Mouse (Mus musculus): ENCODE results near the gene AL607142.1. TPM values are rescaled to one million over a fixed set of nuclear protein-coding genes. Genes with fewer than 3 reads are reported as not detected.

Gene AL607142.1
- total and polyA plus RNA-seq, 2 experiments, result not detected

DNA sequence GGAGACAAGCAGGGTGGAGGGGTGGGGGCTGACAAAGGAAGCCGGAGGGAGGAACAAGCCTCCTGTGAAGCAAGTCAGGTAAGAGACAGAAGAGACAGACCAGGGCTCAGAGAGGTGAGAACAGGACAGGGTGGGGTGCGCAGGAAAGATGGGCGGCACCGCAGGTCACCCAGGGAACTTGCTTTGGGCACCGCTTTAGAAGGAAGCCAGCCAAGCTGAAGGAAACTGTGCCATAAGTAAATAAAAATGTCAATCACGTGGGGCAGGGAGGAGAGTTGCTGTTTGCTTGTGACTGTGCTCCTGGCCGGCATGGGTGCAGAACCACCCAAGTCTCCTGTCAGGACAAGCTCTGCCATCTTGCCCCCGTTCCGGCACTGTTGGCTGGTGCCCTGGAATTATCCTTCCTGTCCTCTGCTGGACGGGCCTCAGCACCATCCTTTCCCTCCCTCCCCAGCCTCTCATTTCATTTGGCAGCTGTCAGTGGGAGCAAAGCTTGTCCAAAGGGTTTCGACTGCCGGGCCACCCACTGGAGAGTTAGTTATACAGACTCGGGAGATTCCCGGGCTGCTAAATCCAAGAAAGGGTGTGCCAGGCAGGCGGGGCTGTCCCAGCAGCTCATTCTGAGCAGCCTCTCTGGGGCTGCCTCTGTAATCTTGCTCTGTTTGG is 7.2 kb downstream of the AL607142.1 start:
- Histone ChIP-seq H3K4me1 (ENCODE audit: control insufficient read depth, insufficient read depth, low read length) (peaks cover 40% of the 10 kb centered on the region), H3K36me3 (ENCODE audit: control insufficient read depth, insufficient read depth, low read length) (no peaks in the 10 kb centered on the region), H3K9ac (ENCODE audit: low read depth, low read length) (no peak overlapping the region), H3K27ac (replicated peaks; ENCODE audit: insufficient read depth, low read depth, low read length) (peak overlapping the region; percentile 36), H3K27me3 (ENCODE audit: control insufficient read depth, insufficient read depth, low read length) (no peaks in the 10 kb centered on the region), H3K4me3 (ENCODE audit: insufficient read depth, low read depth, low read length) (no peak overlapping the region), H3K79me2 (ENCODE audit: control insufficient read depth, insufficient read depth, low read length) (no peaks in the 10 kb centered on the region)
- 23% methylated on average over 15 of the region's 15 CpGs for WGBS
- DNase-seq (ENCODE audit: extremely low read depth, low read depth, low spot score), result peak; percentile 94
- TF ChIP-seq CTCF (IDR thresholded peaks at IDR 0.05; ENCODE audit: low read depth, low read length) (no peak), POLR2A (IDR thresholded peaks at IDR 0.05; ENCODE audit: extremely low read depth, insufficient read depth, low read length) (0 out of 2 replicates have a peak, but pooled peaks have one; percentile 11)

DNA sequence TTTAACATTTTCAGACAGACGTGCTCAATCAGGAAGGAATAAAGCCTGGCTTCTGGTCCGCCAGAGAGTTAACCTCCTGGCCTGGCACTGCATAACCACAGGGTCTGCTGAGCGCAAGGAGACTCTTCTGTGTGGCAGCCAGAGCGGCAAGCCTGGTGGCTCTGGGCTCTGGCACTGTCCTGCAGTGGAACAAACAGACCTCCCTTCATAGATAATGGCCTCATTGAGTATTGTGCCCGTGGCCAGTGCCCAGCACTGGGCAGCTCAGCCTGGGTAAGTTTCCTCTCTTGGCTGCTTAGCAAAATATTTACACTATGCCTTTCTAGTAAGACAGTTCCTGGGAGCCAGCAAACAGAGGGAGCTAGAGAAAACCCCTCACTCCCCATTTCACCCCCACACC is 9.3 kb downstream of the AL607142.1 start:
- Histone ChIP-seq H3K27ac (replicated peaks; ENCODE audit: insufficient read depth, low read depth, low read length) (no peak overlapping the region), H3K79me2 (ENCODE audit: control insufficient read depth, insufficient read depth, low read length) (no peaks in the 10 kb centered on the region), H3K27me3 (ENCODE audit: control insufficient read depth, insufficient read depth, low read length) (no peaks in the 10 kb centered on the region), H3K9ac (ENCODE audit: low read depth, low read length) (no peak overlapping the region), H3K36me3 (ENCODE audit: control insufficient read depth, insufficient read depth, low read length) (no peaks in the 10 kb centered on the region), H3K4me1 (ENCODE audit: control insufficient read depth, insufficient read depth, low read length) (peaks cover 33% of the 10 kb centered on the region), H3K4me3 (ENCODE audit: insufficient read depth, low read depth, low read length) (no peak overlapping the region)
- 40% methylated on average over 5 of the region's 5 CpGs for WGBS
- peak; percentile 70 for DNase-seq (ENCODE audit: extremely low read depth, low read depth, low spot score)
- TF ChIP-seq POLR2A (IDR thresholded peaks at IDR 0.05; ENCODE audit: extremely low read depth, insufficient read depth, low read length) (no peak), CTCF (IDR thresholded peaks at IDR 0.05; ENCODE audit: low read depth, low read length) (no peak)

DNA sequence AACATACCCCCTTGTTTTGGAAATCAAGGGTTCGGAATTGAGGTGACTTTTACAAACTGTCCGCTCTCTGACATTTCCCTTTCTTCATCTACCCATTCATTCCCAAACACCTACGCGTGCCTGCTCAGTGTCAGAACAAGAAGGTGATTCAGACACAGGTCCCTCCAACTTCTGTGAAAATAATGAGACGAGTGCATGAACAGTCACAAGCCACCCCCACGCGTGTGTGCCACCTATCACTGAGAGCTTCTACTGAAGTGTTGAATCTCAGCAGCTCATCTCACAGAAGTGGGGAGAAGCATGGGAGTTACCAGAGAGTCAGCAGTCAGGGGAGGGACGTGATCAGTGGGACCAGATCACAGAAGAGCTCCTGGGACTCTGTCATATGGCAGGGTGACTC is 12.5 kb downstream of the AL607142.1 start:
- no peak overlapping the region for H3K27ac ChIP-seq (replicated peaks; ENCODE audit: insufficient read depth, low read depth, low read length)
- no peaks in the 10 kb centered on the region for H3K27me3 ChIP-seq (ENCODE audit: control insufficient read depth, insufficient read depth, low read length)
- no peaks in the 10 kb centered on the region for H3K79me2 ChIP-seq (ENCODE audit: control insufficient read depth, insufficient read depth, low read length)
- WGBS, result 96% methylated on average over 8 of the region's 8 CpGs
- H3K4me3 ChIP-seq (ENCODE audit: insufficient read depth, low read depth, low read length), result no peak overlapping the region
- H3K9ac ChIP-seq (ENCODE audit: low read depth, low read length), result no peak overlapping the region
- TF ChIP-seq POLR2A (IDR thresholded peaks at IDR 0.05; ENCODE audit: extremely low read depth, insufficient read depth, low read length) (no peak), CTCF (IDR thresholded peaks at IDR 0.05; ENCODE audit: low read depth, low read length) (no peak)
- no peaks in the 10 kb centered on the region for H3K36me3 ChIP-seq (ENCODE audit: control insufficient read depth, insufficient read depth, low read length)
- no peak for DNase-seq (ENCODE audit: extremely low read depth, low read depth, low spot score)
- H3K4me1 ChIP-seq (ENCODE audit: control insufficient read depth, insufficient read depth, low read length), result peaks cover 13% of the 10 kb centered on the region

DNA sequence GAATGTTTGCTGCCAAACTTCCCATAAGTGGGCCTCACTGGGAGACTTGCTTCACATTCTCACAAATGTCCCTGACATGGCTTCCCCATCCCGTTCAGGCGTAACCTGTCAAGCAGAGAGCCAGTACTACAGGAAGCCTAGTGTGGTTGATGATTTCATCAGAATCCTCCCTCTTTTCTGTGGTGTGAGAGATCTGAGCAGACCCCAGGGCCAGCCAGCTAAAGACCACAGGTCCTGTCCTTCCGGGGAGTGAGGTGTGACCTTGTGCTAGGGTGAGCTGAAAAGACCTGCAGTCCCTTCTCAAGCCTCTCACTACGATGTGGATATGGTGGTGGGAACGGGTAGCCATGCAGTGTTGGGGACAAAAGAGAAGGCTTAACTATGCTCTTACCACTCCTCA is 17.7 kb downstream of the AL607142.1 start:
- 91% methylated on average over 5 of the region's 5 CpGs for WGBS

DNA sequence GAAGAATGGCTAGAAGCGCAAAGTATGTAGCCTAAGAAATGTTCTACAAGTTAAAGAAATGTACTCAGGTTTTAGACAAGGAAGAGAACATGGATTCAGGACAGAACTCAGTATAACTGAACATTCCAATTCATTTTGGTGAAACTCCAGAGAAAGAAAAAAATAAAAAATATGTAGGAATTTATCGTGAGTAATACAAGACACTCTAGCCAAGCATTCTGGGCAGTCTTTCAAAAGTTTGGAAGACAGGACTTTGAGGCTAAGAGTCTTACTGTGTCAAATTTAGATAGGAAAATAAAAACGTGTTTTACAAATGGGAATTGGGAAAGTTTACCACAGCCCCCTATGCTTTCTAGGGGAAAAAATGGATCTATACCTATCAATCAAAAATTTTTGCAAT is 18.9 kb downstream of the AL607142.1 start:
- H3K79me2 ChIP-seq (ENCODE audit: control insufficient read depth, insufficient read depth, low read length), result no peaks in the 10 kb centered on the region
- WGBS, result 75% methylated on average over 3 of the region's 3 CpGs
- no peak overlapping the region for H3K4me3 ChIP-seq (ENCODE audit: insufficient read depth, low read depth, low read length)
- no peak for DNase-seq (ENCODE audit: extremely low read depth, low read depth, low spot score)
- H3K27me3 ChIP-seq (ENCODE audit: control insufficient read depth, insufficient read depth, low read length), result no peaks in the 10 kb centered on the region
- no peak for TF ChIP-seq POLR2A (IDR thresholded peaks at IDR 0.05; ENCODE audit: extremely low read depth, insufficient read depth, low read length)
- TF ChIP-seq CTCF (IDR thresholded peaks at IDR 0.05; ENCODE audit: low read depth, low read length), result no peak
- no peak overlapping the region for H3K9ac ChIP-seq (ENCODE audit: low read depth, low read length)
- H3K27ac ChIP-seq (replicated peaks; ENCODE audit: insufficient read depth, low read depth, low read length), result no peak overlapping the region
- no peaks in the 10 kb centered on the region for H3K36me3 ChIP-seq (ENCODE audit: control insufficient read depth, insufficient read depth, low read length)
- no peaks in the 10 kb centered on the region for H3K4me1 ChIP-seq (ENCODE audit: control insufficient read depth, insufficient read depth, low read length)

More for the DNA sequence above, 17.7 kb downstream of the AL607142.1 start:
- TF ChIP-seq CTCF (IDR thresholded peaks at IDR 0.05; ENCODE audit: low read depth, low read length) (no peak), POLR2A (IDR thresholded peaks at IDR 0.05; ENCODE audit: extremely low read depth, insufficient read depth, low read length) (no peak)
- Histone ChIP-seq H3K27me3 (ENCODE audit: control insufficient read depth, insufficient read depth, low read length) (no peaks in the 10 kb centered on the region), H3K36me3 (ENCODE audit: control insufficient read depth, insufficient read depth, low read length) (no peaks in the 10 kb centered on the region), H3K9ac (ENCODE audit: low read depth, low read length) (no peak overlapping the region), H3K27ac (replicated peaks; ENCODE audit: insufficient read depth, low read depth, low read length) (no peak overlapping the region), H3K4me3 (ENCODE audit: insufficient read depth, low read depth, low read length) (no peak overlapping the region), H3K4me1 (ENCODE audit: control insufficient read depth, insufficient read depth, low read length) (no peaks in the 10 kb centered on the region), H3K79me2 (ENCODE audit: control insufficient read depth, insufficient read depth, low read length) (no peaks in the 10 kb centered on the region)
- DNase-seq (ENCODE audit: extremely low read depth, low read depth, low spot score), result no peak

- Histone ChIP-seq H3K36me3 (ENCODE audit: control insufficient read depth, insufficient read depth, low read length) (no peaks in the 10 kb centered on the region), H3K9ac (ENCODE audit: low read depth, low read length) (no peak overlapping the region), H3K4me3 (ENCODE audit: insufficient read depth, low read depth, low read length) (no peak overlapping the region), H3K27ac (replicated peaks; ENCODE audit: insufficient read depth, low read depth, low read length) (no peak overlapping the region), H3K4me1 (ENCODE audit: control insufficient read depth, insufficient read depth, low read length) (no peaks in the 10 kb centered on the region), H3K27me3 (ENCODE audit: control insufficient read depth, insufficient read depth, low read length) (no peaks in the 10 kb centered on the region), H3K79me2 (ENCODE audit: control insufficient read depth, insufficient read depth, low read length) (no peaks in the 10 kb centered on the region)
- DNase-seq (ENCODE audit: extremely low read depth, low read depth, low spot score), result no peak
- WGBS, result 93% methylated on average over 8 of the region's 8 CpGs
- TF ChIP-seq CTCF (IDR thresholded peaks at IDR 0.05; ENCODE audit: low read depth, low read length), result no peak
- TF ChIP-seq POLR2A (IDR thresholded peaks at IDR 0.05; ENCODE audit: extremely low read depth, insufficient read depth, low read length), result no peak
These were observed 24.7 kb downstream of the AL607142.1 start for GRCm38 (mm10) chr4:120089536-120089935.

All from liver, adult 2 months (tissue).